Mouse (Mus musculus) heart, embryonic 15.5 days (tissue): ENCODE measurements around the gene Ccnjl. TPM values are rescaled to one million over a fixed set of nuclear protein-coding genes. Genes with fewer than 3 reads are reported as not detected.

Source experiments
- ATAC-seq: fragments of 200-750 bp; cut with Nextera tagmentation; replicated peaks from 2 replicates; pipeline ENCODE4 v1.8.0; 2017; ENCODE audit warnings: low read depth, moderate TSS enrichment; ENCODE audit not compliant: insufficient number of reproducible peaks, insufficient read depth, low FRiP score
- H3K27ac ChIP-seq: fragments of 300-500 bp; sonication (generic); 2 replicates; pipeline ENCODE4 v1.5.1; 2015; ENCODE audit warnings: mild to moderate bottlenecking, inconsistent platforms
- H3K27me3 ChIP-seq: fragments of 300-500 bp; sonication (generic); 2 replicates; pipeline ENCODE4 v1.6.1; 2015; ENCODE audit warnings: inconsistent platforms
- H3K36me3 ChIP-seq: fragments of 300-500 bp; sonication (generic); 2 replicates; pipeline ENCODE4 v1.6.1; 2015; ENCODE audit warnings: mild to moderate bottlenecking, inconsistent platforms
- H3K4me1 ChIP-seq: fragments of 300-500 bp; sonication (generic); replicated peaks from 2 replicates; pipeline ENCODE4 v1.6.1; 2015; ENCODE audit warnings: inconsistent platforms
- H3K4me2 ChIP-seq: fragments of 300-500 bp; sonication (generic); 2 replicates; pipeline ENCODE4 v1.6.1; 2015; ENCODE audit warnings: inconsistent platforms, mild to moderate bottlenecking, moderate library complexity
- H3K4me3 ChIP-seq: fragments of 300-500 bp; sonication (generic); 2 replicates; pipeline ENCODE4 v1.5.1; 2015; ENCODE audit warnings: mild to moderate bottlenecking, inconsistent platforms
- H3K9ac ChIP-seq: fragments of 300-500 bp; sonication (generic); 2 replicates; pipeline ENCODE4 v1.6.1; 2015; ENCODE audit warnings: mild to moderate bottlenecking, inconsistent platforms
- H3K9me3 ChIP-seq: fragments of 300-500 bp; sonication (generic); replicated peaks from 2 replicates; pipeline ENCODE4 v1.6.1; 2016; ENCODE audit warnings: inconsistent platforms
- WGBS: fragments of 180-500 bp; shearing (Covaris S2); methylation state at CpG from one replicate; pipeline ENCODE4 v1.1.7; 2015; ENCODE audit warnings: mixed read lengths; 5-methylcytosine and 5-hydroxymethylcytosine counted together
- polyA plus RNA-seq: library from polyadenylated mRNA; unstranded; fragments of >200 nt; fragmentation: Nextera tagmentation; extraction: Ambion mirVana; gene quantifications from 2 replicates; pipeline ENCODE4 v1.2.1, GENCODE M21; 2015

Gene Ccnjl
- polyA plus RNA-seq, 1 experiment from 2014 or later: 21.0 TPM

DNA sequence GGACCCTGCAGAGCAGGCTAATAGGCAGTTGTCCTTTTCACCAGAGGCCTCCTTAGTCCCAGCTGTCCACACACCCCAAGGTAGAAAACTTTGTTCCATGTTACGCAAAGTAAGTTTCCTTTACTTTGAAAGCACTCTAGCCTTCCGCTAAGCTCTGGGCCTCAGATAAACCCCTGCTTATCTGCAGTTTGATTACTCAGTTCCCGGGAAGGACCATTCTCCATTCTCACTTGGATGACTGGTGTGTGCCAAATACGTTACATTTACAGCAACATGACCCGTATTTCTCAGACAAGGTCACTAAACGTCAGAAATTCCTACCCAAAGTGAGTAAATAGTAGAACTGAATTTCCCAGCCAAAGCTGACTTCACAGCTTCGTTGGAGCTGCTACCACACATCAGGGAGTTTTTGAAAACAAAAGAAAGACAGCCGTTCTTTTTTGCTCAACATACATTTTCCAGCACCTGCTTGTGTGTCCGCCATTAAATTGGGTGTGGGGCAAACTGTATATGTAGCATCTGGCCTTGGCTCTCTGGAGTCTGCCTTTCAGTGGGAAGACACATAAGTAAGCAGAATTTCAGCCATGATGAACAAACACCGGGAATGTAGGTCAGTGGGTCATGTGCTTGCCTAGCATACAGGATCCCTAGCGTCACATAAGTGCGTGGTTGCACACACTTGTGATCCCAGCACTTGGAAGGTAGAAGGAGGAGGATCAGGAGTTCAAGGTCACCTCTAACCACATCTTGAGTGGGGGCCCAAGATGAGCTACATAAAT, 20.3 kb downstream of the Ccnjl start:
- H3K4me3 ChIP-seq: no peak overlapping the region
- peak overlapping the region; percentile 98 for H3K27ac ChIP-seq
- peak; percentile 73 for ATAC-seq
- no peaks in the 10 kb centered on the region for H3K9me3 ChIP-seq
- peak overlapping the region; percentile 39 for H3K9ac ChIP-seq
- H3K36me3 ChIP-seq: no peaks in the 10 kb centered on the region
- H3K4me1 ChIP-seq: peaks cover 69% of the 10 kb centered on the region
- WGBS: 22% methylated on average over 12 of the region's 12 CpGs
- H3K27me3 ChIP-seq: no peaks in the 10 kb centered on the region
- H3K4me2 ChIP-seq: peak overlapping the region; percentile 50

GRCm38 (mm10) chr11:43549701-43550100, 21.1 kb downstream of the Ccnjl start:
- Histone ChIP-seq H3K27ac (peak overlapping the region; percentile 98), H3K4me1 (peaks cover 69% of the 10 kb centered on the region), H3K9me3 (no peaks in the 10 kb centered on the region), H3K4me2 (no peak overlapping the region), H3K27me3 (no peaks in the 10 kb centered on the region), H3K9ac (peak overlapping the region; percentile 4; the same call in 1 of the 2 replicates), H3K36me3 (no peaks in the 10 kb centered on the region), H3K4me3 (no peak overlapping the region)
- ATAC-seq: no peak
- 29% methylated on average over 11 of the region's 11 CpGs for WGBS

- Histone ChIP-seq H3K27ac (no peak overlapping the region), H3K36me3 (peaks cover 3% of the 10 kb centered on the region), H3K4me2 (no peak overlapping the region), H3K4me1 (peaks cover 50% of the 10 kb centered on the region), H3K9ac (no peak overlapping the region), H3K27me3 (no peaks in the 10 kb centered on the region), H3K9me3 (no peaks in the 10 kb centered on the region), H3K4me3 (no peak overlapping the region)
- 81% methylated on average over 3 of the region's 3 CpGs for WGBS
- no peak for ATAC-seq
Measured at GRCm38 (mm10) chr11:43551756-43552155, 23.2 kb downstream of the Ccnjl start.

- no peak for ATAC-seq
- Histone ChIP-seq H3K4me1 (peaks cover 51% of the 10 kb centered on the region), H3K4me3 (no peak overlapping the region), H3K9ac (no peak overlapping the region), H3K27me3 (no peaks in the 10 kb centered on the region), H3K9me3 (no peaks in the 10 kb centered on the region), H3K4me2 (no peak overlapping the region), H3K27ac (0 out of 2 replicates have a peak overlapping the region, but pooled peaks have one; percentile 22), H3K36me3 (peaks cover 12% of the 10 kb centered on the region)
- 73% methylated on average over 6 of the region's 6 CpGs for WGBS
Measured at GRCm38 (mm10) chr11:43552675-43553074, 24.1 kb downstream of the Ccnjl start.

- no peak overlapping the region for H3K4me3 ChIP-seq
- peaks cover 21% of the 10 kb centered on the region for H3K36me3 ChIP-seq
- no peak overlapping the region for H3K27ac ChIP-seq
- ATAC-seq: no peak
- WGBS: 84% methylated on average over 11 of the region's 11 CpGs
- H3K9me3 ChIP-seq: no peaks in the 10 kb centered on the region
- peaks cover 34% of the 10 kb centered on the region for H3K4me1 ChIP-seq
- no peaks in the 10 kb centered on the region for H3K27me3 ChIP-seq
- H3K4me2 ChIP-seq: no peak overlapping the region
- H3K9ac ChIP-seq: no peak overlapping the region
Measured at GRCm38 (mm10) chr11:43556538-43556937, 28.0 kb downstream of the Ccnjl start.

- peaks cover 37% of the 10 kb centered on the region for H3K4me1 ChIP-seq
- H3K9me3 ChIP-seq: no peaks in the 10 kb centered on the region
- 0 out of 2 replicates have a peak, but pooled peaks have one; percentile 21 for ATAC-seq
- H3K36me3 ChIP-seq: peaks cover 21% of the 10 kb centered on the region
- H3K27me3 ChIP-seq: no peaks in the 10 kb centered on the region
- no peak overlapping the region for H3K4me3 ChIP-seq
- peak overlapping the region; percentile 66 for H3K27ac ChIP-seq
- WGBS: 7% methylated on average over 6 of the region's 6 CpGs
- H3K9ac ChIP-seq: no peak overlapping the region
- no peak overlapping the region for H3K4me2 ChIP-seq
Measured at GRCm38 (mm10) chr11:43559515-43560292, 31.1 kb downstream of the Ccnjl start.

DNA sequence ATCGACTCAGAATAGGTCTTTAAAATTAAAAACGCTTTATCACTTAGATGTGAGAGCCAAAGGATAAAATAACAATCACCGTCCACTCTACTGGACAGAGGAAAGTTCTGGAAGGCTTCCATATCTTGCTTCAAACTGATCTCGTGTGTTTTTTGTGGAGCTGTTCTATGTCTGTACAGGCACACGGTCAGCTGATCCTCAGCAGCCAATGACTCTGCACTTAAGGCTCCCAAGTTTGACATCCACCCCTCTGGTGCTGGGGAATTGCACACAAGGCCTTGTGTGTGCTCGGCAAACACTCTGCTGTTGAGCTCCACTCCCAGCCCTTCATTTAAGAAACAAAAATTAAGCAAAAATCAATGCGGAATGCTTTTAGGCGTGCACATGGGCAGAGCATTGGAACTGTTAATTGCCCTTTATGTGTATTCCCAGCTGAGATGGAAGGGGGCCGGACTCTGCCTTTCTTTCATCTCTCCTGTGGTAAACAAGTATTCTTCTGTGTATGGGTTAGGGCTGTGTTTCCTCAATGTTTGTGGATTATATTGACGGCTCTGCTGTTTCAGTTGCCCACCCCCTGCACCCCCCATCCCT, 35.2 kb downstream of the Ccnjl start:
- Histone ChIP-seq H3K4me3 (no peak overlapping the region), H3K9ac (no peak overlapping the region), H3K4me1 (peaks cover 73% of the 10 kb centered on the region), H3K9me3 (no peaks in the 10 kb centered on the region), H3K36me3 (0 out of 2 replicates have a peak, but pooled peaks cover 2% of the 10 kb centered on the region), H3K27ac (peak overlapping the region; percentile 66), H3K4me2 (no peak overlapping the region), H3K27me3 (no peaks in the 10 kb centered on the region)
- ATAC-seq: no peak
- WGBS: 54% methylated on average over 10 of the region's 10 CpGs

DNA sequence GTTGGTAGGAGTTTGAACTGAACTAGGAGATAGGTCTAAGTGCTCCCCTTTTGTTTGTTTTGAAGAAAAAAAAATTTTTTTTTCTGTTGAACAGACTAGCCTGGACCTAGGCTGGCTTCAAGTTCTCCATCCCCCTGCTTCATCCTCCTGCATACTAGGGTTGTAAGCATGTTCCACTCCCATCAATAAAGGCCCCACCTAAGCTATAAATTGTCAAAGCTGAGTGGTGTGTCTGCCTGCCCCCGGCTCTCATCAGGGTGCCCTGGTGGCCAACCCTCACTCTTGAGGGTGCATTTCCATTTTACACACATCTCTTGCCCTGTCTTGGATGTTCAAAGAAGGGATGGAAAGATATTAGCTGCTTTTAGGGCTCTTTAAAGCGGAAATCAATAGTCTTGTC, 36.8 kb downstream of the Ccnjl start:
- H3K27ac ChIP-seq: peak overlapping the region; percentile 76; the same call in 1 of the 2 replicates
- no peaks in the 10 kb centered on the region for H3K9me3 ChIP-seq
- no peak overlapping the region for H3K9ac ChIP-seq
- ATAC-seq: no peak
- no peaks in the 10 kb centered on the region for H3K27me3 ChIP-seq
- H3K4me2 ChIP-seq: no peak overlapping the region
- no peak overlapping the region for H3K4me3 ChIP-seq
- H3K4me1 ChIP-seq: peaks cover 78% of the 10 kb centered on the region
- WGBS: 59% methylated on average over 2 of the region's 2 CpGs
- no peaks in the 10 kb centered on the region for H3K36me3 ChIP-seq

GRCm38 (mm10) chr11:43565852-43566251, 37.3 kb downstream of the Ccnjl start:
- Histone ChIP-seq H3K4me2 (no peak overlapping the region), H3K4me1 (peaks cover 77% of the 10 kb centered on the region), H3K36me3 (no peaks in the 10 kb centered on the region), H3K4me3 (no peak overlapping the region), H3K9me3 (no peaks in the 10 kb centered on the region), H3K27ac (peak overlapping the region; percentile 76), H3K9ac (no peak overlapping the region), H3K27me3 (no peaks in the 10 kb centered on the region)
- WGBS: 25% methylated on average over 8 of the region's 8 CpGs
- no peak for ATAC-seq

GRCm38 (mm10) chr11:43566696-43567095, 38.1 kb downstream of the Ccnjl start:
- H3K9ac ChIP-seq: no peak overlapping the region
- no peaks in the 10 kb centered on the region for H3K27me3 ChIP-seq
- no peak overlapping the region for H3K4me3 ChIP-seq
- no peak for ATAC-seq
- 42% methylated on average over 5 of the region's 5 CpGs for WGBS
- H3K4me2 ChIP-seq: no peak overlapping the region
- H3K27ac ChIP-seq: peak overlapping the region; percentile 76
- H3K36me3 ChIP-seq: no peaks in the 10 kb centered on the region
- no peaks in the 10 kb centered on the region for H3K9me3 ChIP-seq
- peaks cover 80% of the 10 kb centered on the region for H3K4me1 ChIP-seq

- ATAC-seq: no peak
- Histone ChIP-seq H3K4me3 (no peak overlapping the region), H3K4me1 (peaks cover 87% of the 10 kb centered on the region), H3K9ac (no peak overlapping the region), H3K27me3 (no peaks in the 10 kb centered on the region), H3K4me2 (no peak overlapping the region), H3K9me3 (no peaks in the 10 kb centered on the region), H3K27ac (peak overlapping the region; percentile 90), H3K36me3 (no peaks in the 10 kb centered on the region)
- WGBS: 57% methylated on average over 5 of the region's 5 CpGs
Measured at GRCm38 (mm10) chr11:43568263-43568662, 39.7 kb downstream of the Ccnjl start.
